Mouse (Mus musculus) B cell, adult (primary cell): Measurements from ENCODE around the gene AF067063. TPM values are rescaled to one million over a fixed set of nuclear protein-coding genes. Genes with fewer than 3 reads are reported as not detected.

ENCODE experiments used
- total RNA-seq: library from RNA; stranded (reverse); gene quantifications from 4 replicates; pipeline ENCODE4 v1.2.4, GENCODE M21; 2023; ENCODE audit not compliant: inconsistent age

Gene AF067063
- total RNA-seq, result not detected in 4 replicates

DNA sequence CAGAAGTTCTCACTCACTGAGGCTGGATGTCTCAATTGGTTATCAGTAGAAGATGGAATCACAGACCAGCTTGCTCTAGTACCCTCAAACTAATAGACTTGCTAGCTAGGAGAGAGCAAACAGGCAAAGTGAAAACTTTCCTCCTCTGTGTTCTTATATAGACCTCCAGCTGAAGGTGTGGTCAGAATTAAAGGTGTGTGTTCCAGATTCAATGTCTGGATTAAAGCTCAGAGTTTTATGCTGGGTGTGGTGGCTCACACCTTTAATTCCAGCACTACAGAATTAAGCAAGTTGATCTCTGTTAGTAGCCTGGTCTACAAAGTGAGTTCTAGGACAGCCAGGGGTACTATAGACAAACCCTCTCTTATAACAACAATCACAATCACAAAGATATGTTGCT is at the start of gene AF067063:
TSS of gene AF067063 (minus strand) at position 101 of the 400 bp plus-strand sequence.

DNA sequence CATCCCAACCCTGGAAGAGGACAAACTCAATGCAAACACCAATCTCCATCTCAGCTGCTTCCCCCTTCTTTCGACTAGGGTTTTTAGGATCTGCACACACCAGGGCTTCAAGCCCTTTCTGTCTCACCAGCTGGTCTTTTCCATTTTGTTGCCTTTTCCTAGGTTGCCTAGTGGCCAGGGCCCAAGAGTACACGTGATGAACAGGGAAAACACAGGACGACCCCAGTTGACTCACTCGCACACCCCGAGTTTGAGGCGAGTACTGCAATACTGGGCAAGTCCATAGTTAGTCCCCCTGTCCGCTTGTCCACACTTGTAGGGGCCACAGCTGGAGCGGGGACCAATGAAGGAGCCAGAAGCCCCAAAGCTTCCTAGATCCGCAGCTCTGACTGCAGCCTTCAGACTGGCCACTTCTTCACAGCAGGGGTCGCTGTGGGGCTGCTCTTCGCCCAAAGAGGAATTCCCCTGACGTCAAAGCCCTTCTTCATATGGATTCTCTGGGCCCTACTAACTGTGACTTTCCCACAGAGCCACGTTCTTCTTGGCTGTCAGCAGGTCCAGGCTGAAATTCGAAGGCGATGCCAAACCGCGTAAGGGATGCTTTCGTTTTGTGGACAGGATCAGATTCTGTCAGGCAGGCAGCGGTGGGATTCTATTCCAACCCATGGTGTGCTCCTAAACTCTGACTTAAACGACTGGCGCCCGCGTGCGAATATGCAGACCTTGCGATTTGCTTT is 5.5 kb upstream of the AF067063 start, which contains the start of gene D13Ertd608e:
TSS of gene D13Ertd608e (plus strand) at position 687 of the 737 bp plus-strand sequence.

DNA sequence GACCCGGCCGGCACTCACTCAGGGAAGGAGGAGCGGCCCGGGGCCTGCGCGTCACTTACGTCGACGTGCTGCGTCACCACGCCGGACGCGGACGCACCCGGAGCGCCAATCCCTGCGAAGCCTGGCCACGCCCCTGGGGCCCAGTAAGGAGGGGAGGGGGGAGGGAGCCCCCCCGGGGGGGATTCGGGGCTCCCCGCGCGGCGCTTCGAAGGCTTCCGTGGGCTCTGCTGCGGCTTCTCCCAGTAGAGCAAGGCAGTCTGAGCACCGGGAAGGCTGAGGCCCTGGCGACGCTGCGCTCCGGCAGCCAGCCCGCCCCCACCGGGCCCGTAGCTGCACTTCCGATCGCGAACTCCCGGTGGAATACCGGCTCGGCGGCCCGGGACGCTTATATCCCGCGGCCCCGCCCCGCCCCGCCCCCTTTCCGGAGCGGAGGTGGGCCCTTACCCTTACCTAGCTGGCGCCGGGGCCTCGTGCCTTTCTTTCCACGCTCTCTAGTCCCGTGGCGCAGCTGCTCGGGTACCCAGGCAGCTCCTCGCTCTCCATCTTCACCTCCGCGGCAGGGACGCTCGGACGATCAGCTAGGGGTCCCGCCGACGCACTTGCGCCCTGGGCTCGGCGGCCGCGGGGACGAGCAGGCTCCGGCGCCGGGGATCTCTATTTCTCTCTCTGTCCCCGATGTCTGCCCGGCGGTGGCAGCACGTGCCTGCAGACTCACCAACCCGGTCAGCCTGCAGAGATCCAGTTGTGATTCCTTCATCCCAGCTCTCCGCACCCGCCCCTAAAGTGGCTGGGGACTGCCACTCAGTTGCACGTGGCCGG is 39.0 kb downstream of the AF067063 start, which contains the start of gene Zfp131:
TSS of gene Zfp131 (minus strand) at position 129 of the 819 bp plus-strand sequence.

Other genes starting within 250 kb of the AF067063 start
- gene Ccl28, start 206.4 kb downstream of the AF067063 start, total RNA-seq, result 0.13 TPM in 1 of 4 replicates, not detected in the others
- 25.6 to 31.9 TPM (median 28.1 TPM) in 4 replicates for gene Hmgcs1, start 139.8 kb downstream of the AF067063 start, total RNA-seq
- gene Nim1k, start 74.3 kb downstream of the AF067063 start, total RNA-seq, result 0.15 to 0.26 TPM in 2 of 4 replicates, not detected in the others
- 64.7 to 74.1 TPM (median 68.2 TPM) in 4 replicates for gene Zfp131, start 39.3 kb downstream of the AF067063 start, total RNA-seq
- 1.0 TPM in 1 of 4 replicates, not detected in the others for gene D13Ertd608e, start 5.8 kb upstream of the AF067063 start, total RNA-seq
- gene Tcstv1, start 64.6 kb upstream of the AF067063 start, total RNA-seq, result not detected in 4 replicates
- not detected in 4 replicates for gene Gm21761, start 99.1 kb upstream of the AF067063 start, total RNA-seq
- 0.71 to 0.81 TPM in 2 of 4 replicates, not detected in the others for gene B020031M17Rik, start 120.6 kb upstream of the AF067063 start, total RNA-seq
- not detected in 4 replicates for gene Gm36079, start 196.8 kb upstream of the AF067063 start, total RNA-seq
- 0.36 TPM in 1 of 4 replicates, not detected in the others for gene Gm21188, start 222.0 kb upstream of the AF067063 start, total RNA-seq